20 mouse cellular contexts compared by ENCODE assay signal in the genomic region with DNA sequence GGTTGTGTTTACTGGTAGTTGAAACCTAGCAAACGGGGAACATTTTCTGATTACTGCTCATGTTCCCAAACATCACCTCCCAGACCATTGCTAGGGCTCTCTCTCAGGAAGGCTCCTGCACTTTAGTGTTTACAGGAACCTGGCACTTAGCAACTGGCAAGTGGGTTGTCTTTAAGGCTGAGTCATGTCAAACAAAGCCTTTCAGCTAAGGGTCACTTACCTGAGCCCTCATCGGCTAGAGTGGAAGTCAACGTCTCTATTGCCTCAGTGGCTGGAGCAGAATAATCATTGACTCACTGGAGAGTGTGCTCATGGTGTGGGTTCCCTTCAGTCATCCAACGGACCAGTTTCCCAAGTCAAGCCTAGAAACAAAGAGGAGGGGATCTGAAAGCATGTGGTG.
DNase-seq lines count a peak whose midpoint lies in the region; ATAC-seq and TF ChIP-seq lines count a peak whose summit lies in the region.
"Had no signal": no experiment of that assay in that cellular context is flagged by ENCODE, and none has a peak within 500 bp of the region (broad histone marks: within the 10 kb centered on the region; RNA-seq: fewer than 3 reads in every experiment).

No protein-coding gene starts in this region.

- no peaks in the 10 kb centered on the region for H3K9me3 ChIP-seq in intestine, embryonic 14.5 days (ENCODE audit: control insufficient read depth, low read length)
- no peaks in the 10 kb centered on the region for H3K9me3 ChIP-seq in intestine, embryonic 15.5 days
- H3K9me3 ChIP-seq in lung, embryonic 16.5 days (ENCODE audit: control insufficient read depth, low read length), result no peaks in the 10 kb centered on the region
- H3K9me3 ChIP-seq: embryonic facial prominence, embryonic 13.5 days; hindbrain, embryonic 10.5 days; midbrain, embryonic 12.5 days; neural tube, embryonic 15.5 days; stomach, embryonic 15.5 days had no signal

- no peak overlapping the region for H3K27ac ChIP-seq in intestine, embryonic 14.5 days (ENCODE audit: low read depth)
- no peak overlapping the region for H3K27ac ChIP-seq in intestine, embryonic 15.5 days
- peak overlapping the region; percentile 83 for H3K27ac ChIP-seq in bone marrow macrophage, adult 2 months (ENCODE audit: insufficient read depth, low read depth, low read length)
- H3K27ac ChIP-seq in lung, embryonic 16.5 days (ENCODE audit: low read length), result peak overlapping the region; percentile 85
- H3K27ac ChIP-seq in small intestine, adult 2 months (ENCODE audit: insufficient read depth, low read depth, low read length), result peak overlapping the region; percentile 32
- H3K27ac ChIP-seq: embryonic facial prominence, embryonic 13.5 days; hindbrain, embryonic 10.5 days; left cerebral cortex, adult 2 months; midbrain, embryonic 12.5 days; neural tube, embryonic 15.5 days; stomach, embryonic 15.5 days had no signal

- WGBS in intestine, embryonic 14.5 days, result 76% methylated on average over 4 of the region's 4 CpGs
- WGBS in intestine, embryonic 15.5 days, result 63% methylated on average over 4 of the region's 4 CpGs
- 44% methylated on average over 4 of the region's 4 CpGs for WGBS in lung, embryonic 16.5 days
- 67% methylated on average over 4 of the region's 4 CpGs for WGBS in small intestine, adult 2 months

- no peak for TF ChIP-seq POLR2A in bone marrow macrophage, adult 2 months (IDR thresholded peaks at IDR 0.05; ENCODE audit: borderline replicate concordance, low read depth, low read length)
- no peak for TF ChIP-seq POLR2A in small intestine, adult 2 months (IDR thresholded peaks at IDR 0.05; ENCODE audit: low read depth, low read length)

- H3K4me1 ChIP-seq in intestine, embryonic 14.5 days (replicated peaks; ENCODE audit: control insufficient read depth, insufficient read depth, low read length), result peaks cover 12% of the 10 kb centered on the region
- H3K4me1 ChIP-seq in intestine, embryonic 15.5 days (replicated peaks), result peaks cover 28% of the 10 kb centered on the region
- peaks cover 64% of the 10 kb centered on the region for H3K4me1 ChIP-seq in bone marrow macrophage, adult 2 months (ENCODE audit: control insufficient read depth, insufficient read depth, low read length)
- H3K4me1 ChIP-seq in lung, embryonic 16.5 days (replicated peaks; ENCODE audit: control insufficient read depth, insufficient read depth, low read length), result peaks cover 38% of the 10 kb centered on the region
- peaks cover 45% of the 10 kb centered on the region for H3K4me1 ChIP-seq in small intestine, adult 2 months (ENCODE audit: control insufficient read depth, insufficient read depth, insufficient read length, low read length)

- peak; percentile 43 for DNase-seq in intestine, embryonic 14.5 days (ENCODE audit: low spot score)
- DNase-seq in kidney, adult 18-20 months, result no peak
- DNase-seq: adrenal gland, postnatal 10 days; cerebellum, adult 8-10 months; forebrain, postnatal 0 days; heart, adult 18-20 months; retina, postnatal 1 day had no signal

- no peak for ATAC-seq in intestine, embryonic 14.5 days (replicated peaks; ENCODE audit: low FRiP score, low TSS enrichment, low read depth)
- ATAC-seq in intestine, embryonic 15.5 days, result no peak
- peak; percentile 84 for ATAC-seq in lung, embryonic 16.5 days (ENCODE audit: low read depth)
- ATAC-seq in activated CD4-positive, CD25-positive, alpha-beta regulatory T cell, adult 4 months, result no peak
- ATAC-seq: forebrain, postnatal 0 days had no signal

- no peak overlapping the region for H3K9ac ChIP-seq in intestine, embryonic 14.5 days (ENCODE audit: low read length)
- H3K9ac ChIP-seq in intestine, embryonic 15.5 days, result no peak overlapping the region
- no peak overlapping the region for H3K9ac ChIP-seq in lung, embryonic 16.5 days (ENCODE audit: low read length)
- H3K9ac ChIP-seq: embryonic facial prominence, embryonic 13.5 days; forebrain, postnatal 0 days; midbrain, embryonic 12.5 days; neural tube, embryonic 15.5 days; stomach, embryonic 15.5 days had no signal

- H3K4me2 ChIP-seq in intestine, embryonic 14.5 days (ENCODE audit: low read length), result no peak overlapping the region
- H3K4me2 ChIP-seq in intestine, embryonic 15.5 days (replicated peaks), result no peak overlapping the region
- no peak overlapping the region for H3K4me2 ChIP-seq in lung, embryonic 16.5 days (ENCODE audit: low read depth, low read length)
- H3K4me2 ChIP-seq: embryonic facial prominence, embryonic 13.5 days; midbrain, embryonic 12.5 days; neural tube, embryonic 15.5 days; stomach, embryonic 15.5 days had no signal

- H3K27me3 ChIP-seq in intestine, embryonic 14.5 days (replicated peaks; ENCODE audit: control insufficient read depth, insufficient read depth, low read length), result no peaks in the 10 kb centered on the region
- H3K27me3 ChIP-seq in intestine, embryonic 15.5 days (replicated peaks), result no peaks in the 10 kb centered on the region
- no peaks in the 10 kb centered on the region for H3K27me3 ChIP-seq in lung, embryonic 16.5 days (ENCODE audit: control insufficient read depth, insufficient read depth, low read depth, low read length)
- H3K27me3 ChIP-seq in small intestine, adult 2 months (ENCODE audit: control insufficient read depth, insufficient read depth, low read length), result no peaks in the 10 kb centered on the region
- H3K27me3 ChIP-seq: CH12.LX; embryonic facial prominence, embryonic 13.5 days; midbrain, embryonic 12.5 days; neural tube, embryonic 15.5 days; stomach, embryonic 15.5 days had no signal

- no peak overlapping the region for H3K4me3 ChIP-seq in intestine, embryonic 14.5 days (ENCODE audit: low read depth, low read length)
- no peak overlapping the region for H3K4me3 ChIP-seq in intestine, embryonic 15.5 days (replicated peaks)
- H3K4me3 ChIP-seq in bone marrow macrophage, adult 2 months (ENCODE audit: insufficient read depth, low read length), result no peak overlapping the region
- H3K4me3 ChIP-seq in lung, embryonic 16.5 days (ENCODE audit: low read length), result no peak overlapping the region
- H3K4me3 ChIP-seq in small intestine, adult 2 months (ENCODE audit: low read depth, low read length), result no peak overlapping the region
- H3K4me3 ChIP-seq: embryonic facial prominence, embryonic 13.5 days; hindbrain, embryonic 10.5 days; left cerebral cortex, adult 2 months; midbrain, embryonic 12.5 days; myocyte; neural tube, embryonic 15.5 days; stomach, embryonic 15.5 days had no signal

- no peaks in the 10 kb centered on the region for H3K36me3 ChIP-seq in intestine, embryonic 14.5 days (ENCODE audit: control insufficient read depth, insufficient read depth, low read length)
- no peaks in the 10 kb centered on the region for H3K36me3 ChIP-seq in intestine, embryonic 15.5 days
- no peaks in the 10 kb centered on the region for H3K36me3 ChIP-seq in lung, embryonic 16.5 days (ENCODE audit: control insufficient read depth, insufficient read depth, low read length)
- no peaks in the 10 kb centered on the region for H3K36me3 ChIP-seq in small intestine, adult 2 months (ENCODE audit: control insufficient read depth, insufficient read depth, low read length)
- H3K36me3 ChIP-seq: embryonic facial prominence, embryonic 13.5 days; hindbrain, embryonic 10.5 days; midbrain, embryonic 12.5 days; neural tube, embryonic 15.5 days; stomach, embryonic 15.5 days had no signal

- no peak for TF ChIP-seq CTCF in bone marrow macrophage, adult 2 months (IDR thresholded peaks at IDR 0.05; ENCODE audit: low read depth, low read length)
- TF ChIP-seq CTCF in small intestine, adult 2 months (IDR thresholded peaks at IDR 0.05; ENCODE audit: extremely low read depth, insufficient read length, insufficient replicate concordance, low read depth, low read length), result no peak

Comparison
In these comparisons a context has a peak if more than half of its experiments do, and no peak if none do; other contexts are left out.
1. H3K27ac ChIP-seq: peak in bone marrow macrophage, adult 2 months (single experiment), lung, embryonic 16.5 days (single experiment) and small intestine, adult 2 months (single experiment); none in intestine, embryonic 14.5 days (single experiment) and intestine, embryonic 15.5 days (single experiment).